Mouse (Mus musculus): Measurements from ENCODE around the gene AU018091. TPM values are rescaled to one million over a fixed set of nuclear protein-coding genes. Genes with fewer than 3 reads are reported as not detected.

Gene AU018091
- not detected in 2 replicates for polyA plus RNA-seq (2015; fragmentation: Nextera tagmentation; extraction: Ambion mirVana)

- Histone ChIP-seq H3K9ac (no peak within 1 kb of the TSS), H3K4me3 (replicated peaks) (no peak within 1 kb of the TSS), H3K36me3 (no peaks in the 10 kb centered on the region), H3K4me2 (replicated peaks) (no peak within 1 kb of the TSS), H3K27me3 (replicated peaks) (no peaks in the 10 kb centered on the region), H3K9me3 (no peaks in the 10 kb centered on the region), H3K4me1 (replicated peaks) (no peaks in the 10 kb centered on the region), H3K27ac (no peak within 1 kb of the TSS)
- no peak for ATAC-seq
- 70% methylated on average over 3 of the region's 3 CpGs for WGBS
Observed at GRCm38 (mm10) chr7:3168925-3169324, at the start of gene AU018091. Gene AU018091 (minus strand): TSS chr7:3169203.

GRCm38 (mm10) chr7:3217546-3218056 is 48.6 kb upstream of the AU018091 start:
- Histone ChIP-seq H3K27ac (no peak overlapping the region), H3K27me3 (replicated peaks) (peaks cover 15% of the 10 kb centered on the region), H3K9ac (no peak overlapping the region), H3K4me1 (replicated peaks) (no peaks in the 10 kb centered on the region), H3K36me3 (no peaks in the 10 kb centered on the region), H3K4me2 (replicated peaks) (no peak overlapping the region), H3K4me3 (replicated peaks) (no peak overlapping the region), H3K9me3 (no peaks in the 10 kb centered on the region)
- no peak for ATAC-seq
- WGBS: 16% methylated on average over 10 of the region's 10 CpGs

GRCm38 (mm10) chr7:3216331-3216730 is 47.3 kb upstream of the AU018091 start:
- Histone ChIP-seq H3K9ac (no peak overlapping the region), H3K4me3 (replicated peaks) (no peak overlapping the region), H3K4me2 (replicated peaks) (no peak overlapping the region), H3K27ac (no peak overlapping the region), H3K36me3 (no peaks in the 10 kb centered on the region), H3K4me1 (replicated peaks) (no peaks in the 10 kb centered on the region), H3K9me3 (no peaks in the 10 kb centered on the region), H3K27me3 (replicated peaks) (peaks cover 15% of the 10 kb centered on the region)
- ATAC-seq: no peak
- WGBS: 70% methylated on average over 3 of the region's 3 CpGs

- no peak overlapping the region for H3K4me2 ChIP-seq (replicated peaks)
- ATAC-seq: no peak
- no peak overlapping the region for H3K4me3 ChIP-seq (replicated peaks)
- H3K9me3 ChIP-seq: no peaks in the 10 kb centered on the region
- no peaks in the 10 kb centered on the region for H3K4me1 ChIP-seq (replicated peaks)
- H3K27me3 ChIP-seq (replicated peaks): no peaks in the 10 kb centered on the region; the same call in 1 of the 2 replicates
- WGBS: 17% methylated on average over 3 of the region's 3 CpGs
- no peaks in the 10 kb centered on the region for H3K36me3 ChIP-seq
- H3K9ac ChIP-seq: no peak overlapping the region
- H3K27ac ChIP-seq: no peak overlapping the region
Observed at GRCm38 (mm10) chr7:3213557-3213956, 44.6 kb upstream of the AU018091 start.

GRCm38 (mm10) chr7:3213156-3213555 is 44.2 kb upstream of the AU018091 start:
- H3K36me3 ChIP-seq: no peaks in the 10 kb centered on the region
- no peak for ATAC-seq
- no peak overlapping the region for H3K4me3 ChIP-seq (replicated peaks)
- WGBS: 57% methylated on average over 1 of the region's 1 CpGs
- H3K9me3 ChIP-seq: no peaks in the 10 kb centered on the region
- no peaks in the 10 kb centered on the region for H3K27me3 ChIP-seq (replicated peaks)
- no peaks in the 10 kb centered on the region for H3K4me1 ChIP-seq (replicated peaks)
- H3K27ac ChIP-seq: no peak overlapping the region
- no peak overlapping the region for H3K4me2 ChIP-seq (replicated peaks)
- H3K9ac ChIP-seq: no peak overlapping the region

GRCm38 (mm10) chr7:3212002-3212790 is 43.2 kb upstream of the AU018091 start:
- 71% methylated on average over 12 of the region's 12 CpGs for WGBS

GRCm38 (mm10) chr7:3211518-3211917 is 42.5 kb upstream of the AU018091 start:
- H3K9me3 ChIP-seq: no peaks in the 10 kb centered on the region
- 78% methylated on average over 8 of the region's 8 CpGs for WGBS
- H3K9ac ChIP-seq: no peak overlapping the region
- H3K4me1 ChIP-seq (replicated peaks): no peaks in the 10 kb centered on the region
- H3K36me3 ChIP-seq: no peaks in the 10 kb centered on the region
- no peak overlapping the region for H3K27ac ChIP-seq
- H3K4me3 ChIP-seq (replicated peaks): no peak overlapping the region
- H3K27me3 ChIP-seq (replicated peaks): no peaks in the 10 kb centered on the region
- H3K4me2 ChIP-seq (replicated peaks): no peak overlapping the region
- no peak for ATAC-seq

More at GRCm38 (mm10) chr7:3212002-3212790, 43.2 kb upstream of the AU018091 start:
- no peaks in the 10 kb centered on the region for H3K27me3 ChIP-seq (replicated peaks)
- H3K4me3 ChIP-seq (replicated peaks): no peak overlapping the region
- H3K4me1 ChIP-seq (replicated peaks): no peaks in the 10 kb centered on the region
- H3K36me3 ChIP-seq: no peaks in the 10 kb centered on the region
- no peaks in the 10 kb centered on the region for H3K9me3 ChIP-seq
- H3K27ac ChIP-seq: no peak overlapping the region
- H3K4me2 ChIP-seq (replicated peaks): no peak overlapping the region
- H3K9ac ChIP-seq: no peak overlapping the region
- no peak for ATAC-seq

GRCm38 (mm10) chr7:3210605-3211004 is 41.6 kb upstream of the AU018091 start:
- ATAC-seq: no peak
- H3K27ac ChIP-seq: no peak overlapping the region
- 44% methylated on average over 6 of the region's 6 CpGs for WGBS
- H3K4me1 ChIP-seq (replicated peaks): no peaks in the 10 kb centered on the region
- no peaks in the 10 kb centered on the region for H3K36me3 ChIP-seq
- no peaks in the 10 kb centered on the region for H3K27me3 ChIP-seq (replicated peaks)
- no peak overlapping the region for H3K9ac ChIP-seq
- no peaks in the 10 kb centered on the region for H3K9me3 ChIP-seq
- H3K4me3 ChIP-seq (replicated peaks): no peak overlapping the region
- H3K4me2 ChIP-seq (replicated peaks): no peak overlapping the region

GRCm38 (mm10) chr7:3206520-3206919 is 37.5 kb upstream of the AU018091 start:
- 28% methylated on average over 4 of the region's 4 CpGs for WGBS
- H3K27me3 ChIP-seq (replicated peaks): no peaks in the 10 kb centered on the region
- H3K4me2 ChIP-seq (replicated peaks): no peak overlapping the region
- H3K4me3 ChIP-seq (replicated peaks): no peak overlapping the region
- ATAC-seq: no peak
- H3K4me1 ChIP-seq (replicated peaks): no peaks in the 10 kb centered on the region
- H3K9me3 ChIP-seq: no peaks in the 10 kb centered on the region
- H3K9ac ChIP-seq: no peak overlapping the region
- no peak overlapping the region for H3K27ac ChIP-seq
- no peaks in the 10 kb centered on the region for H3K36me3 ChIP-seq

GRCm38 (mm10) chr7:3204628-3205027 is 35.6 kb upstream of the AU018091 start:
- H3K36me3 ChIP-seq: no peaks in the 10 kb centered on the region
- H3K4me2 ChIP-seq (replicated peaks): no peak overlapping the region
- ATAC-seq: no peak
- H3K4me3 ChIP-seq (replicated peaks): no peak overlapping the region
- H3K27ac ChIP-seq: no peak overlapping the region
- no peak overlapping the region for H3K9ac ChIP-seq
- 77% methylated on average over 4 of the region's 4 CpGs for WGBS
- H3K9me3 ChIP-seq: no peaks in the 10 kb centered on the region
- H3K4me1 ChIP-seq (replicated peaks): no peaks in the 10 kb centered on the region
- no peaks in the 10 kb centered on the region for H3K27me3 ChIP-seq (replicated peaks)

GRCm38 (mm10) chr7:3203890-3204289 is 34.9 kb upstream of the AU018091 start:
- Histone ChIP-seq H3K27me3 (replicated peaks) (no peaks in the 10 kb centered on the region), H3K4me3 (replicated peaks) (no peak overlapping the region), H3K27ac (no peak overlapping the region), H3K9me3 (no peaks in the 10 kb centered on the region), H3K4me1 (replicated peaks) (no peaks in the 10 kb centered on the region), H3K9ac (no peak overlapping the region), H3K4me2 (replicated peaks) (no peak overlapping the region), H3K36me3 (no peaks in the 10 kb centered on the region)
- ATAC-seq: no peak
- 6% methylated on average over 3 of the region's 3 CpGs for WGBS

- no peaks in the 10 kb centered on the region for H3K27me3 ChIP-seq (replicated peaks)
- H3K9me3 ChIP-seq: no peaks in the 10 kb centered on the region
- no peaks in the 10 kb centered on the region for H3K4me1 ChIP-seq (replicated peaks)
- no peak overlapping the region for H3K9ac ChIP-seq
- H3K4me3 ChIP-seq (replicated peaks): no peak overlapping the region
- peak; percentile 58 for ATAC-seq
- 25% methylated on average over 12 of the region's 12 CpGs for WGBS
- H3K4me2 ChIP-seq (replicated peaks): no peak overlapping the region
- no peak overlapping the region for H3K27ac ChIP-seq
- H3K36me3 ChIP-seq: no peaks in the 10 kb centered on the region
Observed at GRCm38 (mm10) chr7:3201134-3201705, 32.2 kb upstream of the AU018091 start.

- H3K27me3 ChIP-seq (replicated peaks): no peaks in the 10 kb centered on the region
- H3K27ac ChIP-seq: no peak overlapping the region
- H3K36me3 ChIP-seq: no peaks in the 10 kb centered on the region
- H3K4me3 ChIP-seq (replicated peaks): no peak overlapping the region
- no peak for ATAC-seq
- H3K4me2 ChIP-seq (replicated peaks): no peak overlapping the region
- WGBS: 44% methylated on average over 11 of the region's 11 CpGs
- H3K9ac ChIP-seq: no peak overlapping the region
- no peaks in the 10 kb centered on the region for H3K4me1 ChIP-seq (replicated peaks)
- H3K9me3 ChIP-seq: no peaks in the 10 kb centered on the region
Observed at GRCm38 (mm10) chr7:3198884-3199283, 29.9 kb upstream of the AU018091 start.

All from intestine, embryonic 15.5 days (tissue).